Mouse (Mus musculus) lung, embryonic 14.5 days (tissue): ENCODE data around the gene Tsga10ip. TPM values are rescaled to one million over a fixed set of nuclear protein-coding genes. Genes with fewer than 3 reads are reported as not detected.
A peak's percentile ranks its signal among the peaks of the same experiment; 100 is the strongest.

Source experiments
- ATAC-seq: fragments of 200-750 bp; cut with Nextera tagmentation; 2 replicates; pipeline ENCODE4 v1.8.0; 2017; ENCODE audit warnings: mild to moderate bottlenecking, moderate TSS enrichment, moderate library complexity; ENCODE audit not compliant: insufficient read depth
- DNase-seq: peaks from one replicate; pipeline ENCODE4 v3.0.0-alpha.2; 2015
- H3K27ac ChIP-seq: fragments of 300-500 bp; sonication (generic); 2 replicates; pipeline ENCODE4 v1.5.1; 2014; ENCODE audit warnings: low read depth, mild to moderate bottlenecking, moderate library complexity
- H3K27me3 ChIP-seq: fragments of 300-500 bp; sonication (generic); 2 replicates; pipeline ENCODE4 v1.6.1; 2014; ENCODE audit warnings: low read length, control low read depth; ENCODE audit not compliant: insufficient read depth
- H3K36me3 ChIP-seq: fragments of 300-500 bp; sonication (generic); 2 replicates; pipeline ENCODE4 v1.6.1; 2014; ENCODE audit warnings: control low read depth; ENCODE audit not compliant: insufficient read depth
- H3K4me1 ChIP-seq: fragments of 300-500 bp; sonication (generic); 2 replicates; pipeline ENCODE4 v1.6.1; 2014; ENCODE audit warnings: antibody characterized with exemption, control low read depth; ENCODE audit not compliant: insufficient read depth
- H3K4me2 ChIP-seq: fragments of 300-500 bp; sonication (generic); 2 replicates; pipeline ENCODE4 v1.6.1; 2014; ENCODE audit warnings: mild to moderate bottlenecking
- H3K4me3 ChIP-seq: fragments of 300-500 bp; sonication (generic); 2 replicates; pipeline ENCODE4 v1.5.1; 2014; ENCODE audit warnings: low read depth, low read length
- H3K9ac ChIP-seq: fragments of 300-500 bp; sonication (generic); 2 replicates; pipeline ENCODE4 v1.6.1; 2014
- H3K9me3 ChIP-seq: fragments of 300-500 bp; sonication (generic); 2 replicates; pipeline ENCODE4 v1.6.1; 2016; ENCODE audit warnings: low read depth, low read length, control low read depth
- CTCF ChIP-seq: IDR thresholded peaks from 2 replicates; pipeline ENCODE4 v1.5.1; 2016; ENCODE audit warnings: antibody characterized with exemption, low read depth
- WGBS: fragments of 180-500 bp; shearing (Covaris S2); extraction: QIAGEN DNeasy Blood & Tissue Kit; methylation state at CpG from one replicate; pipeline ENCODE4 v1.1.7; 2014; 5-methylcytosine and 5-hydroxymethylcytosine counted together
- polyA plus RNA-seq: library from polyadenylated mRNA; unstranded; fragments of >200 nt; fragmentation: Nextera tagmentation; extraction: Ambion mirVana; gene quantifications from 2 replicates; pipeline ENCODE4 v1.2.1, GENCODE M21; 2014

Gene Tsga10ip
- polyA plus RNA-seq, 1 experiment from 2014 or later, result not detected

DNA sequence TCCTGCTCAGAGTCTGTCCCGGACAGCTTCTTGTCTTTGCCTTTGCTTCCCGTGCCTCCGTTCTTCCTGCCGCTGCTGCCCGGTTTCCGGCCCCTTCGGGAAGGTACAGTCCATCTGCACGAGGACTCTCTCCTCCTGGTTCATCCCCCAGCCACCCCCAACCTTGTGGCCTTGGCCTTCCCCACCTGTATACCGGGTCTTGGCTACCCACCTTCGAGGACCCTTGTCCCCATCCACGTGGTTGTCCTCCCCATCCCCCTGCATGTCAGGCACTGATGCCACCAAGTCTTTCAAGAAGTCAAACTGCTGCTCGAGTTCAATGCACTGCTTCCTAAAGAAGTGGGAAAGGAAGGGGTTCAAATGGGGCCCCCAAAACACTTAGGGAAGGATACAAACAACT, 21.2 kb upstream of the Tsga10ip start:
- WGBS, result 53% methylated on average over 12 of the region's 12 CpGs
- peak overlapping the region; percentile 77 for H3K9ac ChIP-seq
- ATAC-seq, result no peak

DNA sequence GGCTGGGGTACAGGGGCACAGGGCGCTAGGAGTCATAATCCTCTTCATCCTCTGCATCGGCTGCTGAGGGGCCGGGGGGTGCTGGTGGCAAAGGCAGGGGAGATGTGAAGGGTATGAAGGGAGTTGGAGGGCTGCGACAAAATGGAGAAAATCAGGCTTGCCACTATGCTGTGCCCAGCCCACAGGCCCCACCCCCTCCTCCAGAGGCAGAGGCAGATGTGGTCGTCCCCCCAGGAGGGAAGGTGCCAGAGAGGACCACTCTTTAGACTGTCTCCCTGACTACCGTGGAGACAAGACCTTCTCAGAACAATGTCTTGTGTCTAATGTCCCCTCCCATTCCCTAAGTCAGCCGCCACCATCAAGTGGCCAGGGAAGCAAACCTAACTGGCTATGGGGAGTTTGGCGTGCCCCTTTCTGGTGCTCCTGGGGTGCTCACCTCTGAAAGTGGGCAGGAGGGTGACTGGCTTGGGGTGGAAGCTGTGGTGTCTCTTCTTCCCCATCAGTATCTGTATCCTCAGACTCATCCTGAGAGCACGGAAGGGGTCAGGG, 20.6 kb upstream of the Tsga10ip start:
- ATAC-seq (no peak), DNase-seq (no peak)
- H3K4me3 ChIP-seq, result peak overlapping the region; percentile 91; the same call in 1 of the 2 replicates
- peak overlapping the region; percentile 90; the same call in 1 of the 2 replicates for H3K27ac ChIP-seq
- H3K9ac ChIP-seq, result peak overlapping the region; percentile 77
- peak overlapping the region; percentile 77 for H3K4me2 ChIP-seq
- no peak for TF ChIP-seq CTCF
- H3K27me3 ChIP-seq, result no peaks in the 10 kb centered on the region
- WGBS, result 87% methylated on average over 9 of the region's 9 CpGs
- H3K9me3 ChIP-seq, result no peaks in the 10 kb centered on the region
- peaks cover 16% of the 10 kb centered on the region; the same call in 1 of the 2 replicates for H3K4me1 ChIP-seq
- peaks cover 53% of the 10 kb centered on the region for H3K36me3 ChIP-seq

More for the DNA sequence above, 21.2 kb upstream of the Tsga10ip start:
- DNase-seq, result no peak
- Histone ChIP-seq H3K4me3 (peak overlapping the region; percentile 91), H3K27ac (peak overlapping the region; percentile 90), H3K36me3 (peaks cover 56% of the 10 kb centered on the region), H3K27me3 (no peaks in the 10 kb centered on the region), H3K4me1 (peaks cover 16% of the 10 kb centered on the region; the same call in 1 of the 2 replicates), H3K9me3 (no peaks in the 10 kb centered on the region), H3K4me2 (peak overlapping the region; percentile 77)
- no peak for TF ChIP-seq CTCF

DNA sequence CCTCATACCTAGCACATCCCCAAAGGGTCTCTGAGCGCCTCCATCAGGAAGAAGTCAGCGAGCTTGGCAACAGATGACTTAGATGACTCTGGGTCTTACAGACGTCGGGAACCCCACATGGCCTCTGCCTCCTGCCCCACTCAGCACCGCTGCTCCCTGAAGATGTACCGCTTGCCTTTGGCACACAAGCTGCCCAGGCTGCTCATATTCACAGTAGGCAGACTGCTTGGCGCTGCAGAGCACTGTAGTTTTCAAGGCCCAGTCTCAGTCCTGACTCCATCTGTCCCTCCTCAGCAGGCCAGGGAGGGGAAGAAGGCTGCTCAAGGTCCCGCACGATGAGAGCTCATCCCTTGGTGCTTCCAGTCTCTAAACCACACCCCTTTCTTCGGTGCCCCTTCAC, 19.9 kb upstream of the Tsga10ip start:
- no peaks in the 10 kb centered on the region for H3K27me3 ChIP-seq
- ATAC-seq (no peak), DNase-seq (no peak)
- no peak overlapping the region for H3K27ac ChIP-seq
- no peak overlapping the region for H3K4me2 ChIP-seq
- H3K9me3 ChIP-seq, result no peaks in the 10 kb centered on the region
- TF ChIP-seq CTCF, result no peak
- 80% methylated on average over 10 of the region's 10 CpGs for WGBS
- no peak overlapping the region for H3K4me3 ChIP-seq
- peaks cover 52% of the 10 kb centered on the region for H3K36me3 ChIP-seq
- H3K9ac ChIP-seq, result no peak overlapping the region
- peaks cover 16% of the 10 kb centered on the region; the same call in 1 of the 2 replicates for H3K4me1 ChIP-seq

DNA sequence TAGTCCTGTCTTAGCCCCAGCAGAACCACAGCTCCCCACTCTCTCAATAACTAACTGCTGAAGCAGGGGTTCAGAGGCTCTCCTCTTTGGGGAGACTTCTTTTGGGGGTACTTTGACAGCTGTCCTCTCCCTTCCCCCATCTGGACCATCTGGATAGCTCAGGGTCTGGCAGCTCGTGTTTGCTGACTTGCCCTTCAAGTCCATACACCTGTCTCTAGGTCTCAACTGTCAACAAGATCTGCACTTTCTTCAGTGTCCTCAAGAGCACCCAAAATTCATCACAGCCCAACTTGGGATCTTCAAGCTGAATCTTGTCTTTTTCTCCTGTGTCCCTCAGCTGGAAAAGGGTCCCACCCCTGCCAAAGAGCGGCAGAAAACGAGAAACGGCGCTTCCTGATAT, 19.5 kb upstream of the Tsga10ip start:
- DNase-seq, result no peak

DNA sequence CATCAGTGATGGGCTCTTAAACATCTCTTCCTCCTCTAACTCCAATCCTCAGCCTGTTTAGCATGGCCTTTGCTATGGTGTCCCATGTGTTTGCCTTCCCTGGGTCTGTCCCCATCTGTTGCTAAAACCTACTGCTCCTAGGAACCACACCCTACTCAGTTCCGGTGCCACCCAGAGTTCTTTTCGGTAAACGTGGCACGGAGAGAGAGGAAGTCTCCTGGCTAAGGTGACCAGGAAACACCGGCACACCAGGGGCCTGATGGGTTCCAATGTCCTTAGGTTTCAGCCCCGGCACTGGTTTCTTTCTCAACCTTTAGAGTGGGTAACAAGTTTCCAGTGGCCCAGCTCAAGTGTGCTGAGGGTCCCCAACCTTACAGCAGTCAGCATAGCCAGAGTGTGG, 18.3 kb upstream of the Tsga10ip start:
- 0 out of 2 replicates have a peak, but pooled peaks cover 8% of the 10 kb centered on the region for H3K4me1 ChIP-seq
- no peak overlapping the region for H3K27ac ChIP-seq
- H3K27me3 ChIP-seq, result no peaks in the 10 kb centered on the region
- H3K9me3 ChIP-seq, result no peaks in the 10 kb centered on the region
- ATAC-seq, result no peak
- DNase-seq, result no peak
- no peak overlapping the region for H3K4me3 ChIP-seq
- TF ChIP-seq CTCF, result no peak
- H3K9ac ChIP-seq, result no peak overlapping the region
- 92% methylated on average over 6 of the region's 6 CpGs for WGBS
- peaks cover 36% of the 10 kb centered on the region for H3K36me3 ChIP-seq
- H3K4me2 ChIP-seq, result no peak overlapping the region

More for the DNA sequence above, 19.5 kb upstream of the Tsga10ip start:
- no peak overlapping the region for H3K9ac ChIP-seq
- no peaks in the 10 kb centered on the region for H3K27me3 ChIP-seq
- ATAC-seq, result no peak
- 82% methylated on average over 5 of the region's 5 CpGs for WGBS
- peaks cover 16% of the 10 kb centered on the region; the same call in 1 of the 2 replicates for H3K4me1 ChIP-seq
- no peaks in the 10 kb centered on the region for H3K9me3 ChIP-seq
- peaks cover 47% of the 10 kb centered on the region for H3K36me3 ChIP-seq
- no peak for TF ChIP-seq CTCF
- H3K4me3 ChIP-seq, result no peak overlapping the region
- H3K4me2 ChIP-seq, result no peak overlapping the region
- H3K27ac ChIP-seq, result no peak overlapping the region

DNA sequence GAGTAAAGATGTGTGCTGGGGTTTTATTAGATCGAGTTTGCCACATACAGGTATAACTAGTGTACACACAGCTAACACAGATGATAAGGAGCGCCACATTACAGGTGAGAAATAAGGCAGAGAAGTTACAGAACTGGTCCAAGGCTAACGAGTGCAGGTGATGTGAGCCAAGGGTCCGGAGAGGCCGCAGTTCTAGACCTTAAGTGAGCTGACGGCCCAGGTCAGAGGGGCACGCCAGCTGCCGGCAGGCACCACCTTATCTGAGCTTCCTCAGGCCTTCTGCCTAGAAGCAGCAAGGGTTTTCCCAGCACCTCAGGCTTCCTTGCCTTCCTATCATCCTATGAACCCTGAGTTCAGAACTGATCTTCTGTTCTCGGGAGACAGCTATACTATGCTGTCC, 17.3 kb upstream of the Tsga10ip start:
- Histone ChIP-seq H3K9ac (no peak overlapping the region), H3K4me1 (0 out of 2 replicates have a peak, but pooled peaks cover 8% of the 10 kb centered on the region), H3K9me3 (no peaks in the 10 kb centered on the region), H3K36me3 (peaks cover 36% of the 10 kb centered on the region), H3K27me3 (no peaks in the 10 kb centered on the region), H3K4me3 (no peak overlapping the region), H3K4me2 (no peak overlapping the region), H3K27ac (no peak overlapping the region)
- WGBS, result 84% methylated on average over 9 of the region's 9 CpGs
- no peak for TF ChIP-seq CTCF
- ATAC-seq (no peak), DNase-seq (no peak)

DNA sequence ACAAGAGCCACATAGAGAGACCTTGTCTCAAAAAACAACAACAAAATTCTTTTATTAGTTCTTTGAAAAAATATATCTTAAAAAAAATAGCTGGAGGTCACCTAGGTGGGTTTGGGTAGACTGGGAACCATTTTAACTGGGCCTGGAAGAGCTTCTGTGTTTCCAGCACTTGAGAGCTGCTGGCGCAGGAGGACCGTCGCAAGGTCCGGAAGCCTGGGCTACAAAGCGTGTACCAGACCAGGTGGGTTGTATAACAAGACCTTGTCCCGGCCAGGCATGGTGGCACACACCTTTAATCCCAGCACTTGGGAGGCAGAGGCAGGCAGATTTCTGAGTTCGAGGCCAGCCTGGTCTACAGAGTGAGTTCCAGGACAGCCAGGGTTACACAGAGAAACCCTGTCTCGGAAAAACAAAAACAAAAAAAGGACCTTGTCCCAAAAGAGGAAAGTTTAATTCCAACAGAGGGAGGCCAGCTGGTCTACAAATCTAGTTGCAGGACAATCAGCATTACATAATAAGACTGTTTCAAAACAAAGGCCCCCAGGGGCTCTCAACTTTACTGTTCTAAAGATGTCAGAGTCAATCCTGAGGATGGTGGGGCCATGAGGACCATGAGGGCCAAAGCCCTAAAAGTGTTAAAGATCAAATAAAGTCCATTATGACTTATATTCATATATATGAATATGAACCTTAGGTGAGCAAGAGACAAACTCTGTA, 16.6 kb upstream of the Tsga10ip start:
- DNase-seq (no peak), ATAC-seq (no peak)
- TF ChIP-seq CTCF, result no peak
- H3K4me1 ChIP-seq, result 0 out of 2 replicates have a peak, but pooled peaks cover 8% of the 10 kb centered on the region
- no peaks in the 10 kb centered on the region for H3K27me3 ChIP-seq
- no peaks in the 10 kb centered on the region for H3K9me3 ChIP-seq
- H3K4me3 ChIP-seq, result no peak overlapping the region
- H3K36me3 ChIP-seq, result peaks cover 36% of the 10 kb centered on the region
- WGBS, result 90% methylated on average over 8 of the region's 8 CpGs
- H3K9ac ChIP-seq, result no peak overlapping the region
- H3K27ac ChIP-seq, result no peak overlapping the region
- no peak overlapping the region for H3K4me2 ChIP-seq
